Mouse (Mus musculus): ENCODE measurements at regions not wholly inside any gene's neighbourhood (a gene's known extent, or its start where the extent isn't known, plus 50 kb on each side); places are given as distances from the start of the nearest gene placed in this dataset.

- no peak for DNase-seq (ENCODE audit: low read depth, low spot score)
Observed at GRCm38 (mm10) chr4:55134339-55134738, 189.5 kb downstream of the Zfp462 start.

- peak; percentile 95 for DNase-seq (ENCODE audit: low read depth, low spot score)
Observed at GRCm38 (mm10) chr4:55134791-55135190, 189.9 kb downstream of the Zfp462 start.

DNA sequence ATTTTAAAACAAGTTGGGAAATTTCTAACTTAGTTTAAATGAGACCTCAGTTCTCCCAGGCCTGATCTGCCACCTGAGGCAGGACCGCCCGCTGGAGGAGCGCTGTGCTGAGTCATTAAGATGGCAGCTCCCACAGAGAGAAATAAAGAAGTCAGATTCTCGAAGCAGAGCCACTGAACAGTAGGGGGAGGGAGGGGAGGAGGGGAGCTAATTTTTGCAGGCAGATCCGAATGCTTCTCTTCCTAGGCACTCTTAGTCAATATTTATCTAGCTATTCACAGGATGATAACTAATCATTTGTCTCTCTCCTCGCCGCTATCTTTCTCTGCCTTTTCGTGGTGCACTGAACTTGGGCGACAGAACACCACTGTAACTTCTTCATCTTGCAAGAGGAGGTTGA is 191.4 kb downstream of the Zfp462 start:
- peak; percentile 85 for DNase-seq (ENCODE audit: low read depth, low spot score)

DNA sequence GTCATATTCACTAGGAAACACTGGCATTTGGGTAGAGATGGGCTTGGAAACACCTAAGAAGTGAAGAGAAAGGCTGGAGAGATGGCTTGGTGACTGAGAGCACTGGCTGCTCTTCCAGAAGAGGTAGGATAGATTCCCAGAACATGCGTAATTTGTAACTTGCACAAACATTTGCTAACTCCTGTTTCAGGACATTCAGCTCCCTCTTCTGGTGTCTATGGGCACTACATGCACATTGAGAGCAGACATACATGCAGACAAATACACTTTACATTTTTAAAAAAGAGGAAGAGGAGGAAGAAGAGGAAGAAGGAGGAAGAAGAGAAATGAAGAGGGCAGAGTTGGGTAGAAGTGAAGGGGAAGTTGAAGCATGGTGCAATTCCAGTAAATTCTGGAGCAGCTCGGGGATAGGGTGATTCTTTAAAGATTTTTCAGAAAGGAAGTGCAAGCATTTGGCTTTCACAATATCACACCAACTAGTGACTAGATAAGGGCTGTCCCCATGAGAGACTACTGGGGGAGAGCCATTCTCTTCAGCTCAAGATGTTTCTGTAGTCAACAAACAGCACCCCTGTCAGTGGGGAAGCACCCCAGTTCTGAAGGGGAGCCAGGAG is 193.0 kb downstream of the Zfp462 start:
- DNase-seq (ENCODE audit: low read depth, low spot score) = peak; percentile 77

DNA sequence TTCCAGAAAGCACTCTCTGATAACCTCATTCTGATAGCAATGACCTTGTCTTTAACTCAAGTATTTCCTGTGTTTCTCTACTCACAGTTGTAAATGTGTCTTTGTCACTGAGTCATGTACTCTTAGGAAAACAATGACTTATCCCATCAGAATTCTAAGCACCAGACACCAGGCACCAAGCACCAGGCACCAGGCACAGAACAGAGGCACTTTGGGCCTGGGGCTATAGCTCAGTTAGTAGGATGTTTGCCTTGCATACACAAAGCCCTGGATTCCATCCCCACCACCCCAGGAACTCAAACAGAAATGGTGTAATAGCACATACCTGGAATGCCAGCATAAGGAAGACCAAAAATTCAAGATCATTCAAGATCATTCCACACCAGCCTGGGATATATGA is 196.5 kb downstream of the Zfp462 start:
- DNase-seq (ENCODE audit: low read depth, low spot score) = peak; percentile 17

- DNase-seq (ENCODE audit: low read depth, low spot score) = peak; percentile 33
Observed at GRCm38 (mm10) chr4:55141923-55142732, 197.3 kb downstream of the Zfp462 start.

DNA sequence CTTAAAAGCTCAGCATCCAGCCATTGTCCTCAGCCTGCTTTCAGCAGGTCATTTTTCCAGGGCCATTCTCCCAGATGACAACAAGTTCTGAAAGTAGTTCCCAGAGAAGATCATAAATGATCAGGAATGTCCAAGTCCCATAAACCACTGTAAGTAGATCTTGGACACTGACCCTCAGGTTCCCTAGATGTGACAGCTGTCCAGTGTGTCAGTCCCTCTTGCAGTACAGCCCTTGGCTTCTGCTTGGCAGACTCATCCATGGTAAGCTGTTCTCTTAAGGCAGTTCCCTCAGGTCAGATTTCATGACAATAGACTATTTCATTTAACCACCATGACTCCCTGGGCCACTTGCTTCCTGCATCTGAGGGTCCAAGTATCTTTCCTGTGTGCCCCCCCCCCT is 198.6 kb downstream of the Zfp462 start:
- DNase-seq (ENCODE audit: low read depth, low spot score) = no peak

- no peak for DNase-seq (ENCODE audit: low read depth, low spot score)
Observed at GRCm38 (mm10) chr4:55144995-55145394, 200.1 kb downstream of the Zfp462 start.

- DNase-seq (ENCODE audit: low read depth, low spot score) = no peak
Observed at GRCm38 (mm10) chr4:55145968-55146367, 201.1 kb downstream of the Zfp462 start.

- no peak for DNase-seq (ENCODE audit: low read depth, low spot score)
Observed at GRCm38 (mm10) chr4:55148380-55148779, 201.5 kb upstream of the Rad23b start.

- DNase-seq (ENCODE audit: low read depth, low spot score) = no peak
Observed at GRCm38 (mm10) chr4:55154556-55154955, 195.3 kb upstream of the Rad23b start.

- DNase-seq (ENCODE audit: low read depth, low spot score) = no peak
Observed at GRCm38 (mm10) chr4:55158166-55158739, 191.6 kb upstream of the Rad23b start.

- no peak for DNase-seq (ENCODE audit: low read depth, low spot score)
Observed at GRCm38 (mm10) chr4:55166266-55166665, 183.6 kb upstream of the Rad23b start.

DNA sequence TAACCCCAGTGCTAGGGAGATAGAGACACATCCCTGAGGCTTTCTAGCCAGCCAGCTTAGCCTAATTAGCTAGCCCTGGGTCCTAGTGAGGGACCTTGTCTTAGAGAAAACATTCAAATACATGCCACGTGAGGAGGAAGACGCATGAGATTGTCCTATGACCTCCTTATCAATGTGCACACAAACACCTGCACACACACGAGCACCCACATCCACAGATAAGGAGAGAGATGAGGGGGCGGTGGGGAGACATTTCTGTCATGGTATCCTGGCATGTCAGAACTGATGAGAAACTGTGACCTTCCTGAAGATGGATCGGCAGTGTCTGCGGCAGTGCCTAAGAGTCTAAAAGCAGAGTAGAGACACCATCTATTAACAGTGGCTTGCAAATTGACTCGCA is 180.8 kb upstream of the Rad23b start:
- DNase-seq (ENCODE audit: low read depth, low spot score) = no peak

- no peak for DNase-seq (ENCODE audit: low read depth, low spot score)
Observed at GRCm38 (mm10) chr4:55172334-55172891, 177.4 kb upstream of the Rad23b start.

DNA sequence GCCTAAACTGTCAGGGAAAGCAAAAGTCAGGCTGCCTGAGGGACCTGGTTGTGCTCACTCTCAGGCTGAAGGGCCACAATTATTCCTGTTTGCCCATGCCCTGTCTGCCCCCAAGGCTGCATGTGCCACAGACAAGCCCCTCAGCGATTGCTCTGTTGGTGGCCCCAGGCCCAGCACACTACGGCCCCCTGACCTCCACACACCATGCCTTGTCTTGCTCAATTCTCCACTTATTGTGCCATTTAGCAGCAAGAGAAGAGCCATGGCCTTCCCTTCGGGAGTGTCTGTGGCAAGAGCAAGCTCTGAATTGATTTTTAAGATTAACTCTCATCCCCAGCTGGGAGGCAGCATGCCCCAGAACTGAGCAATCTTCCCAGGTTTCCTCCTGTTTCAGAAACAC is 173.8 kb upstream of the Rad23b start:
- no peak for DNase-seq (ENCODE audit: low read depth, low spot score)

DNA sequence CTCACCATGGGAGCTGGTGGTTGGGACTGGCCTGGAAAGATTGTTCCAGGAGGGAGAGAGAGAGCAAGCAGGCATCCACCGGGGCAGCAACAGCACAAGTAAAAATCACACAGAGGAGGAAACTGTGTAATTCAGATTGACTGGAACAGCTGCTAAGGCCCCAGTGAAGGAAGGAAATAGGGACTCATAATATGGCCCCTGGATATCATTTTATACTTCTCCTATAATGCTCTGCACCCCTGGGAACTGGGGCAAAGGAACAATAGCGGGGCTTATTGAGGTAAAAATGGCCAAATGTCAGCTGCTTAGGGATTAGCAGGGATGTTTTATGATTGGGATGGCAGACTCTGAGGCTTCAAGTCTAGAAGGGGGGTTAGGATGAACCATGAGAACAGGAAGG is 170.4 kb upstream of the Rad23b start:
- DNase-seq (ENCODE audit: low read depth, low spot score) = no peak

GRCm38 (mm10) chr4:55183519-55183918 is 166.3 kb upstream of the Rad23b start:
- no peak for DNase-seq (ENCODE audit: low read depth, low spot score)

DNA sequence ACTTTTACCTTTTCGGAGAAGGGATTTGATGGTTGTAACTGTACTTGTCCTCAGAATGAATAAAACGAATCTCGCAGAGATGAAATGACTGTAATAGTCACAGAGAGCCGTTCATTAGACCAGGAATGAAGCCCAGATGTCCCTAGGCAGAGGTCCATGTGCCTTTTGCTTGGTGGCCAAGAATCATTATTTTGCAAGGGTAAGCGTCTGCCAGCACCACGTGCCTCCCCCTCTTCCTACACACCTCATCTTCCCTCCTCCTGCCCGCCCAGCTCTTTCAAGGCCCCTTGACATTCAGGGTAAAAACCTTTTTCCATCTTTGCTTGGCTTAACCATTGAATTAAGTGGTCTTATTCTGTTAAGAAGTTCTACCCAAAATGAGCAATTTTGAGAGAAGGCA is 161.1 kb upstream of the Rad23b start:
- DNase-seq (ENCODE audit: low read depth, low spot score) = no peak

GRCm38 (mm10) chr4:55190586-55190985 is 159.3 kb upstream of the Rad23b start:
- DNase-seq (ENCODE audit: low read depth, low spot score) = no peak

DNA sequence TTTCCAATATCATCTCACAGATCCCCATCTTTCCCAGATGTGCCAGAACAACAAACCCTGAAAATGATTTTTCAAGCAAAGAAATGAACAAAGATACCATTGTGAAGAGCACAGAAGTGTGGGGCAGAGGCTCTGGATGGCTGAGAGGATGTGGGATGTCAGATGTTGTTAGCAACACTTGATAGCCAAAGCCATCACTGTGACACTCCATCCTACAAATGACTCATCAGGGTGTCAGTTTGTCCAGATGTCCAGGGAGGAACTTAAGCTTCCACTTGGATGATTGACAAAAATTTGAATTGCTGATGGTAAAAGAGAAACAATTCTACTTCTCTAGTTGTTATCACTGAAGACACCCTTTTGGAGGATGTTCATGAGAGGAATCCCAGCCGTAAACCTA is 155.8 kb upstream of the Rad23b start:
- no peak for DNase-seq (ENCODE audit: low read depth, low spot score)

GRCm38 (mm10) chr4:55194552-55194951 is 155.3 kb upstream of the Rad23b start:
- no peak for DNase-seq (ENCODE audit: low read depth, low spot score)
